Mouse (Mus musculus) urinary bladder, postnatal 10 days (tissue): ENCODE results near the gene Scrt2.

ENCODE experiments used
- DNase-seq: peaks from one replicate; pipeline ENCODE4 v3.0.0; 2022; ENCODE audit warnings: low spot score

Scrt2 gene

GRCm38 (mm10) chr2:152144158-152144450 lies 62.8 kb downstream of the Scrt2 start:
- no peak for DNase-seq

DNA sequence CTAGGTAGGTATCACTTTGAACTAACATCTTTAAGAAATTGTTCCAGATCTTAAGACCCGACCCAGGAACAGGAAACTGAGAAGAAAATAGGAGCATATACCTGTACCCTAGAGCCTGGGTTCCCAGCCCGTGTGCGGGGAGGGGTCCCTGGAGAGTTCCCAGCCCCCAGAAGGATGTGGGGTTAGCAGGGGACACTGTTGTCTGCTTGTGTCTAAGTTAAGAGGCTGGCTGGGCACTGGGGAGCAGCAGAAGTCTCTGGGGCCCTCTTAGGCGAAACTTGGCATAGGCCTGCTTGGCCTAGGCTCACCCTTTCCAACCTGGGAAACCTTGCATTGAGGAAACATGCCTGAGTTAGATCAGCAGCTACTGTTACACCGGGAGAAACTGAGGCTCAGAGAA lies 63.2 kb downstream of the Scrt2 start:
- no peak for DNase-seq
